Mouse (Mus musculus): Measurements from ENCODE around the gene Elmo2. TPM values are rescaled to one million over a fixed set of nuclear protein-coding genes. Genes with fewer than 3 reads are reported as not detected.

The Elmo2 gene
- polyA plus RNA-seq, 1 experiment from 2014 or later, result 21.7 TPM

DNA sequence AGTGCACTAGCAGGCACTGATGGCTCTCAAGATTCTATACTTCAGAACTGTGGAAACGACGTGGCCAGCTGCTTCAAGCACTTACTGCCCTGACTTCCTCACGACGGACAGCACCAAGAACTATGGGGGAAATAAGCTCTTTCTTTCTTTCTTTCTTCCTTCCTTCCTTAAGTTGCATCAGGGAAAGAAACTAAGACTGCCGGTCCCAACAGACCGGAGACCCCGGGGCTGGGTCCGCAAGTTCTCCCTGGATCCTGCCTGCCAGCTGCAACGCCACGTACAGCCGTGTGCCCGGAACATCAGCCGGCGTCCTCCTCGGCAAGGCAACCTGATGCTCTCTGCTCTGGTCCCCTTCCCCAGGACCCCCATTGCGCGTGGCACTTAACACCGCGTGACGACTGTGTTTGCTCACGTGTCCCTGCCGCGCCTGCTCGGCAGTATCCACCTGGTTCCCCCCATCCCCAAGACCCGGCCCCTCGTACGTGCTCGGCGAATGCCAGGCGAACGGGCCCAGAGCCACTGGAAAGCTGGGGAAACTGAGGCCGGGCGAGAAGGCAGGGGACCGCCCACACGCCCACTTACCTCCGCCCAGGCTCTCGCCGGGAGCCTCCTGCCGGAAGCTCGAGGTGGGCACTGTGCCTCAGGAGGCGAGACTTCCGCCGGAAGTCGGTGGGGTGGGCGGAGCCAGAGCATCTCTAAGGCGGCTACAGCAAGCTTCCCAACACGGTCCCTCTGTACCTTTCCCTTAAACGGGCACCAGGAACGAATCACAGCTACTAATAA lies 38.9 kb downstream of the Elmo2 start, which contains the start of gene Slc35c2:
Slc35c2 (minus strand) TSS at position 668 of the 783 bp plus-strand sequence.
- Histone ChIP-seq H3K27ac (peak within 1 kb of the TSS; percentile 52; the same call in 1 of the 2 replicates), H3K4me3 (peak within 1 kb of the TSS; percentile 76), H3K27me3 (replicated peaks) (no peaks in the 10 kb centered on the region), H3K9me3 (replicated peaks) (no peaks in the 10 kb centered on the region), H3K4me1 (peaks cover 43% of the 10 kb centered on the region), H3K9ac (peak within 1 kb of the TSS; percentile 73), H3K36me3 (peaks cover 30% of the 10 kb centered on the region), H3K4me2 (peak within 1 kb of the TSS; percentile 91)
- under 1% methylated on average over 49 of the region's 49 CpGs for WGBS (ENCODE audit: insufficient replicate concordance)
- ATAC-seq, result peak; percentile 85

- 28% methylated on average over 18 of the region's 18 CpGs for WGBS (ENCODE audit: insufficient replicate concordance)
- Histone ChIP-seq H3K27me3 (replicated peaks) (no peaks in the 10 kb centered on the region), H3K4me3 (peak overlapping the region; percentile 76), H3K9me3 (replicated peaks) (no peaks in the 10 kb centered on the region), H3K4me2 (peak overlapping the region; percentile 91), H3K36me3 (peaks cover 31% of the 10 kb centered on the region), H3K27ac (peak overlapping the region; percentile 52), H3K9ac (peak overlapping the region; percentile 73), H3K4me1 (peaks cover 43% of the 10 kb centered on the region)
- no peak for ATAC-seq
Observed at GRCm38 (mm10) chr2:165286361-165287201, 39.7 kb downstream of the Elmo2 start.

DNA sequence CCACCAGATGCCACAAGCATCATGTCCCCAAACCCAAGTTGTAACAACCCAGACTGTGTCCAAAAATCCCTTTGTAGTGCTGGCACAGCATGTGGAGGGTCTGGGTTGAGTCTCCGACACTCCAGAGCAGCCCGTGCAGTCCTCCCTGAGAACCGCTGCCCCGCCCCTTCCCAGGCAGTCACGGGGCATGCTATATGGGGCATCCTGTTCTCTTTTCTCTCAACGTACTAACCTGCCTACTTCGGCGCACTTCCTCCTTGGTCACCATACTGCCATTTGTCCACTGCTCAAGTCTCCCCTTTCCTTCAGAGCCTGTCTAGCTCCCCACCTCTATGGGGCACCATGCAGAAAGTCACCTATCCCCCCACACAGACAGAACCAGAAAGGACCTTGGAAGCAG lies 40.7 kb downstream of the Elmo2 start:
- no peak for ATAC-seq
- peak overlapping the region; percentile 52; the same call in 1 of the 2 replicates for H3K27ac ChIP-seq
- no peak overlapping the region for H3K9ac ChIP-seq
- peaks cover 43% of the 10 kb centered on the region for H3K4me1 ChIP-seq
- no peaks in the 10 kb centered on the region for H3K9me3 ChIP-seq (replicated peaks)
- H3K4me3 ChIP-seq, result 0 out of 2 replicates have a peak overlapping the region, but pooled peaks have one; percentile 76
- peak overlapping the region; percentile 91 for H3K4me2 ChIP-seq
- WGBS (ENCODE audit: insufficient replicate concordance), result 51% methylated on average over 8 of the region's 8 CpGs
- H3K27me3 ChIP-seq (replicated peaks), result no peaks in the 10 kb centered on the region
- peaks cover 37% of the 10 kb centered on the region for H3K36me3 ChIP-seq

- Histone ChIP-seq H3K9me3 (replicated peaks) (no peaks in the 10 kb centered on the region), H3K36me3 (peaks cover 38% of the 10 kb centered on the region), H3K27ac (no peak overlapping the region), H3K27me3 (replicated peaks) (no peaks in the 10 kb centered on the region), H3K4me1 (peaks cover 43% of the 10 kb centered on the region), H3K9ac (no peak overlapping the region), H3K4me2 (0 out of 2 replicates have a peak overlapping the region, but pooled peaks have one; percentile 2), H3K4me3 (no peak overlapping the region)
- 65% methylated on average over 3 of the region's 3 CpGs for WGBS (ENCODE audit: insufficient replicate concordance)
- no peak for ATAC-seq
Observed at GRCm38 (mm10) chr2:165285034-165285433, 41.2 kb downstream of the Elmo2 start.

- no peak overlapping the region for H3K4me2 ChIP-seq
- no peak overlapping the region for H3K4me3 ChIP-seq
- no peak for ATAC-seq
- H3K9me3 ChIP-seq (replicated peaks), result no peaks in the 10 kb centered on the region
- peaks cover 43% of the 10 kb centered on the region for H3K4me1 ChIP-seq
- 73% methylated on average over 7 of the region's 7 CpGs for WGBS (ENCODE audit: insufficient replicate concordance)
- no peaks in the 10 kb centered on the region for H3K27me3 ChIP-seq (replicated peaks)
- H3K36me3 ChIP-seq, result peaks cover 38% of the 10 kb centered on the region
- H3K27ac ChIP-seq, result no peak overlapping the region
- no peak overlapping the region for H3K9ac ChIP-seq
Observed at GRCm38 (mm10) chr2:165284377-165284776, 41.9 kb downstream of the Elmo2 start.

GRCm38 (mm10) chr2:165283644-165284043 lies 42.6 kb downstream of the Elmo2 start:
- H3K4me1 ChIP-seq, result peaks cover 40% of the 10 kb centered on the region
- no peak overlapping the region for H3K9ac ChIP-seq
- no peak for ATAC-seq
- no peak overlapping the region for H3K27ac ChIP-seq
- H3K9me3 ChIP-seq (replicated peaks), result no peaks in the 10 kb centered on the region
- 66% methylated on average over 3 of the region's 3 CpGs for WGBS (ENCODE audit: insufficient replicate concordance)
- H3K4me3 ChIP-seq, result no peak overlapping the region
- peaks cover 41% of the 10 kb centered on the region for H3K36me3 ChIP-seq
- no peaks in the 10 kb centered on the region for H3K27me3 ChIP-seq (replicated peaks)
- H3K4me2 ChIP-seq, result no peak overlapping the region

DNA sequence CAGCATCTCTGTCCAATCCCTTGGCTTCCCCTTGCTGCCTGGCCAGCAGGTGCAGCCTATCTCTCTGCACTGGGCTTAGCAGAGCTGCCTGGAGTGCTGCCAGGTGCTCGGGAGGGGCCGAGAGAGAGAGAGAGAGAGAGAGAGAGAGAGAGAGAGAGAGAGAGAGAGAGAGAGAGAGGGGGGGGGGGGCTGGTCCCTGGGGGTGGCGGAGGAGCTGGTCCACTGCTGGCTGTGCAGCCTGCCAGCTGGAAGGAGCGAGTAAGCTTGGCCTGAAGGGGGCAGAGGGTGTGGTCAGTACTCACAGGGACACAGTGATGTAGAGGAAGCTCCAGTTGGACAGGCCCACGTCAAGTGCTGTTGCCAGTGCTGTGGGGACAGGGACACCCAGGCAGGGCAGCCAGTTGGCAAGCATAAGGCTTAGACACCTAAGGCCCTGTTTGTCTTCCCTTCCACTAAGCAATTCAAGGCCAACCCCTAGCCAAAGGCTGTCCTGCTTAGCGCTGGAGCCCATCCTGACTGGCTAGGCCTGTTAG lies 44.4 kb downstream of the Elmo2 start:
- 73% methylated on average over 4 of the region's 6 CpGs for WGBS (ENCODE audit: insufficient replicate concordance)
- peaks cover 57% of the 10 kb centered on the region for H3K36me3 ChIP-seq
- peaks cover 27% of the 10 kb centered on the region for H3K4me1 ChIP-seq
- H3K4me3 ChIP-seq, result no peak overlapping the region
- H3K27me3 ChIP-seq (replicated peaks), result no peaks in the 10 kb centered on the region
- no peak overlapping the region for H3K27ac ChIP-seq
- H3K9ac ChIP-seq, result no peak overlapping the region
- ATAC-seq, result no peak
- H3K4me2 ChIP-seq, result no peak overlapping the region
- H3K9me3 ChIP-seq (replicated peaks), result no peaks in the 10 kb centered on the region

- Histone ChIP-seq H3K4me2 (no peak overlapping the region), H3K9ac (no peak overlapping the region), H3K27me3 (replicated peaks) (no peaks in the 10 kb centered on the region), H3K4me3 (no peak overlapping the region), H3K27ac (no peak overlapping the region), H3K4me1 (peaks cover 3% of the 10 kb centered on the region; the same call in 1 of the 2 replicates), H3K36me3 (peaks cover 61% of the 10 kb centered on the region), H3K9me3 (replicated peaks) (no peaks in the 10 kb centered on the region)
- no peak for ATAC-seq
- WGBS (ENCODE audit: insufficient replicate concordance), result 67% methylated on average over 10 of the region's 10 CpGs
Observed at GRCm38 (mm10) chr2:165279351-165279750, 46.9 kb downstream of the Elmo2 start.

- H3K4me3 ChIP-seq, result no peak overlapping the region
- peaks cover 50% of the 10 kb centered on the region for H3K36me3 ChIP-seq
- H3K27ac ChIP-seq, result no peak overlapping the region
- no peaks in the 10 kb centered on the region; the same call in 1 of the 2 replicates for H3K27me3 ChIP-seq (replicated peaks)
- H3K4me1 ChIP-seq, result no peaks in the 10 kb centered on the region
- H3K9me3 ChIP-seq (replicated peaks), result no peaks in the 10 kb centered on the region
- no peak overlapping the region for H3K9ac ChIP-seq
- 77% methylated on average over 5 of the region's 5 CpGs for WGBS (ENCODE audit: insufficient replicate concordance)
- no peak overlapping the region for H3K4me2 ChIP-seq
- no peak for ATAC-seq
Observed at GRCm38 (mm10) chr2:165277188-165277740, 49.0 kb downstream of the Elmo2 start.

DNA sequence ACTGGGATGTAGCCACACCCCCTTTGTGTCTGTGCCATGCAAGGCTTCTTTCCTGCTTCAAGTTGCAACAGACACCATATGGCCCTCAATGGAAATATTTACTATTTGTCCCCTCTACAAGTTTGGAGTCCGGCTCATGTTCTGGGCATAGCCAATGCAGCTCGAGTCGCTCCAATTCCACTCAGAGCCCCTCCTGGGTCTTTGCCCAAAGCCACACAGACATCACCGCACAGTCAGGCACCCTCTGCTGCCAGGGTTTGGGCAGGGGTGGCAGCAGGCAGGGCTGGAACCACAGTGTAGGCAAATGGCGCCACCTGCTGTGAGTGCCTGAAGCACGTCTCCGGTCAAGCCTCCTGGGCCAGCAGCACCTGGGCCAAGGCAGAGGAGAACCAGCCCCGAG lies 50.5 kb downstream of the Elmo2 start:
- Histone ChIP-seq H3K4me2 (no peak overlapping the region), H3K9ac (no peak overlapping the region), H3K27ac (no peak overlapping the region), H3K4me1 (no peaks in the 10 kb centered on the region), H3K4me3 (no peak overlapping the region), H3K36me3 (peaks cover 36% of the 10 kb centered on the region), H3K9me3 (replicated peaks) (no peaks in the 10 kb centered on the region), H3K27me3 (replicated peaks) (peaks cover 6% of the 10 kb centered on the region; the same call in 1 of the 2 replicates)
- WGBS (ENCODE audit: insufficient replicate concordance), result 38% methylated on average over 8 of the region's 8 CpGs
- no peak for ATAC-seq

DNA sequence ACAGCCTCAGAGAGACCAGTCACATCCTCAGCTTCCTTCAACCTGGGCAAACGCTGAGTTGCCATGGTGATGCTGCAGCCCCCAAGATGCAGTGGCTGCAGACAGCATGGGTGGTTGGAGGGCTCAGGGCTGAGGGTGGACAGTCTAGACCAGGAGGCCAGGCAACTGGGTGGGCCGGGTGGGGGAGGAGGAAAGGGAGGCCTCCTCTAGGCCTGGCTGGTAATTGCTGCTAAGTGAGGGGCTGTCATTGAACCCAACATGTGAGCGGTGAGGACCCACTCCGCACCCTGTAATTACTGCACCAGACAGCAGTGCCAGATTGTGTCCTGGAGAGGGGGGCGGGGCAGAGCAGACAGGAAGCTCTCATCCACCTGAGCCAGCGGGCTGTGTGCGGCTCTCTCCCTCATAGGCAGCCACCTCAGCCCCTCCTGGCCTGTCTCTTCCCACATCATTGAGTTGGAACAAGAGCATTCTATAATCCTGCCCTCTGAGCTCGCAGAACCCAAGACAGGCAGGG lies 51.1 kb downstream of the Elmo2 start:
- no peak; the same call in 1 of the 2 replicates for ATAC-seq
- H3K9ac ChIP-seq, result no peak overlapping the region
- peaks cover 29% of the 10 kb centered on the region for H3K36me3 ChIP-seq
- H3K4me2 ChIP-seq, result no peak overlapping the region
- WGBS (ENCODE audit: insufficient replicate concordance), result 65% methylated on average over 8 of the region's 8 CpGs
- H3K4me1 ChIP-seq, result no peaks in the 10 kb centered on the region
- peaks cover 6% of the 10 kb centered on the region; the same call in 1 of the 2 replicates for H3K27me3 ChIP-seq (replicated peaks)
- no peak overlapping the region for H3K27ac ChIP-seq
- H3K9me3 ChIP-seq (replicated peaks), result no peaks in the 10 kb centered on the region
- no peak overlapping the region for H3K4me3 ChIP-seq
